ENCODE assay signal across 9 mouse cellular contexts in the genomic region with DNA sequence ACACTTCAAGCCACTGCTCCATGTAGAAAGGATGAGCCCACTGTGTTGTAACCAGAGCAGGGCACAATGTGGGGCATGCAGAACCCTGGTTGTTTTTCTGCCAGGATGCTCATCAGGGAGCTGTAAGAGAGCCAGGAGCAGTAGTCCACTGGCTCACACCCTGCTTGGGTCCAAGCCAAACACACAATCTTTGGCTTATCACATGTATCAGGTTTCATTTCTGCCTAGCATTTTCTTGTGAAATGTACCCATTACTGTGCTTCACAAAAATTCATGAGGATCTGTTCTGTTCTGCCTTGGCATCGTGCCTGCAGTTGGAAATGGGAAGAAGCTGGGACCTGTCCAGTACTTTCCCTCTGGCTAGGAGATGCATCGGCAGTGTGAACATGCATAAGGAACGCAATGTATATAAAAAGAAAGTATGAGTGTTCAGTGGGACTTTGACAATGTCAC.
A peak's percentile ranks its signal among the peaks of the same experiment; 100 is the strongest.
DNase-seq lines count a peak whose midpoint lies in the region; ATAC-seq and TF ChIP-seq lines count a peak whose summit lies in the region.
"Had no signal": no experiment of that assay in that cellular context is flagged by ENCODE, and none has a peak within 500 bp of the region (broad histone marks: within the 10 kb centered on the region; RNA-seq: fewer than 3 reads in every experiment).

No protein-coding gene starts in this region.

- DNase-seq in liver, result peak; percentile 3
- no peak for DNase-seq in liver, postnatal 0 days
- DNase-seq in cerebellum, adult 18-20 months, result peak; percentile 69 to 71
- DNase-seq in frontal cortex, postnatal 36 days (ENCODE audit: low spot score in 2 of 2), result peak; percentile 38 to 64
- DNase-seq in lung, postnatal 14 days, result peak; percentile 37
- no peak for DNase-seq in embryo, embryonic 11 days
- no peak for DNase-seq in spleen, postnatal 36 days (ENCODE audit: low spot score in 2 of 2)

- no peaks in the 10 kb centered on the region for H3K9me3 ChIP-seq in liver, postnatal 0 days (ENCODE audit: low read length)
- H3K9me3 ChIP-seq in kidney, embryonic 16.5 days (ENCODE audit: low read length), result no peaks in the 10 kb centered on the region
- H3K9me3 ChIP-seq: heart, embryonic 13.5 days had no signal

- H3K27me3 ChIP-seq in liver, postnatal 0 days (ENCODE audit: insufficient read depth, low read length), result no peaks in the 10 kb centered on the region
- no peaks in the 10 kb centered on the region for H3K27me3 ChIP-seq in kidney, embryonic 16.5 days (ENCODE audit: insufficient read depth, low read length)
- H3K27me3 ChIP-seq: heart, embryonic 13.5 days had no signal

- no peak overlapping the region for H3K27ac ChIP-seq in liver, postnatal 0 days (ENCODE audit: low read depth)
- no peak overlapping the region for H3K27ac ChIP-seq in kidney, embryonic 16.5 days (ENCODE audit: low read length)
- H3K27ac ChIP-seq: heart, embryonic 13.5 days had no signal

- H3K4me2 ChIP-seq in liver, postnatal 0 days (ENCODE audit: low read depth, low read length), result no peak overlapping the region
- no peak overlapping the region for H3K4me2 ChIP-seq in kidney, embryonic 16.5 days (replicated peaks; ENCODE audit: low read depth, low read length)
- H3K4me2 ChIP-seq: heart, embryonic 13.5 days had no signal

- TF ChIP-seq EP300 in liver, postnatal 0 days (IDR thresholded peaks at IDR 0.05; ENCODE audit: low read depth), result no peak

- TF ChIP-seq CTCF in liver, postnatal 0 days (IDR thresholded peaks at IDR 0.05; ENCODE audit: low read depth), result no peak

- H3K4me3 ChIP-seq in liver, postnatal 0 days (ENCODE audit: low read depth, low read length), result no peak overlapping the region
- no peak overlapping the region for H3K4me3 ChIP-seq in kidney, embryonic 16.5 days (ENCODE audit: low read length)
- H3K4me3 ChIP-seq: heart, embryonic 13.5 days had no signal

- H3K4me1 ChIP-seq in liver, postnatal 0 days (ENCODE audit: insufficient read depth), result no peaks in the 10 kb centered on the region
- no peaks in the 10 kb centered on the region for H3K4me1 ChIP-seq in kidney, embryonic 16.5 days (ENCODE audit: insufficient read depth, low read length)
- H3K4me1 ChIP-seq: heart, embryonic 13.5 days had no signal

- no peak for ATAC-seq in liver, postnatal 0 days
- ATAC-seq in kidney, embryonic 16.5 days (ENCODE audit: low FRiP score, low TSS enrichment), result no peak

- no peaks in the 10 kb centered on the region for H3K36me3 ChIP-seq in liver, postnatal 0 days (replicated peaks; ENCODE audit: insufficient read depth, low read length)
- H3K36me3 ChIP-seq in kidney, embryonic 16.5 days (ENCODE audit: insufficient read depth, low read length), result no peaks in the 10 kb centered on the region
- H3K36me3 ChIP-seq: heart, embryonic 13.5 days had no signal

- no peak overlapping the region for H3K9ac ChIP-seq in liver, postnatal 0 days (replicated peaks)
- H3K9ac ChIP-seq in kidney, embryonic 16.5 days (replicated peaks; ENCODE audit: low read length), result no peak overlapping the region
- H3K9ac ChIP-seq: heart, embryonic 13.5 days had no signal

- WGBS in liver, postnatal 0 days (ENCODE audit: insufficient replicate concordance), result 74% methylated on average over 3 of the region's 3 CpGs
- WGBS in kidney, embryonic 16.5 days, result 80% methylated on average over 3 of the region's 3 CpGs

Comparison
In these comparisons a context has a peak if more than half of its experiments do, and no peak if none do; other contexts are left out.
1. DNase-seq: peak in liver (single experiment), cerebellum, adult 18-20 months (2 of 2), frontal cortex, postnatal 36 days (2 of 2) and lung, postnatal 14 days (single experiment); none in liver, postnatal 0 days (single experiment), embryo, embryonic 11 days (single experiment) and spleen, postnatal 36 days (0 of 2).